Mouse (Mus musculus) midbrain, embryonic 16.5 days (tissue): ENCODE measurements around the gene Prrt1. TPM values are rescaled to one million over a fixed set of nuclear protein-coding genes. Genes with fewer than 3 reads are reported as not detected.
A peak's percentile ranks its signal among the peaks of the same experiment; 100 is the strongest.

Experiments used
- ATAC-seq: fragments of 200-750 bp; cut with Nextera tagmentation; 2 replicates; pipeline ENCODE4 v1.8.0; 2017; ENCODE audit warnings: moderate TSS enrichment
- H3K27ac ChIP-seq: fragments of 300-500 bp; sonication (generic); 2 replicates; pipeline ENCODE4 v1.5.1; 2014; ENCODE audit warnings: mild to moderate bottlenecking, low read length, mixed read lengths
- H3K27me3 ChIP-seq: fragments of 300-500 bp; sonication (generic); 2 replicates; pipeline ENCODE4 v1.6.1; 2014; ENCODE audit warnings: low read depth, low read length, mixed read lengths; ENCODE audit not compliant: control insufficient read depth, insufficient read depth
- H3K36me3 ChIP-seq: fragments of 300-500 bp; sonication (generic); 2 replicates; pipeline ENCODE4 v1.6.1; 2014; ENCODE audit warnings: mild to moderate bottlenecking, low read length, moderate library complexity, mixed read lengths; ENCODE audit not compliant: control insufficient read depth, insufficient read depth
- H3K4me1 ChIP-seq: fragments of 300-500 bp; sonication (generic); 2 replicates; pipeline ENCODE4 v1.6.1; 2014; ENCODE audit warnings: mild to moderate bottlenecking, low read length, mixed read lengths; ENCODE audit not compliant: control insufficient read depth, insufficient read depth
- H3K4me2 ChIP-seq: fragments of 300-500 bp; sonication (generic); 2 replicates; pipeline ENCODE4 v1.6.1; 2014; ENCODE audit warnings: mild to moderate bottlenecking, low read length, mixed read lengths
- H3K4me3 ChIP-seq: fragments of 300-500 bp; sonication (generic); 2 replicates; pipeline ENCODE4 v1.5.1; 2014; ENCODE audit warnings: low read depth, mild to moderate bottlenecking, low read length, moderate library complexity, mixed read lengths
- H3K9ac ChIP-seq: fragments of 300-500 bp; sonication (generic); 2 replicates; pipeline ENCODE4 v1.6.1; 2014; ENCODE audit warnings: low read depth, low read length, mixed read lengths
- H3K9me3 ChIP-seq: fragments of 300-500 bp; sonication (generic); replicated peaks from 2 replicates; pipeline ENCODE4 v1.6.1; 2014; ENCODE audit warnings: mild to moderate bottlenecking, low read length, mixed read lengths; ENCODE audit not compliant: control insufficient read depth, poor library complexity, severe bottlenecking
- WGBS: fragments of 180-500 bp; shearing (Covaris S2); extraction: QIAGEN DNeasy Blood & Tissue Kit; methylation state at CpG from one replicate; pipeline ENCODE4 v1.1.7; 2014; 5-methylcytosine and 5-hydroxymethylcytosine counted together
- polyA plus RNA-seq: library from polyadenylated mRNA; unstranded; fragments of >200 nt; fragmentation: Nextera tagmentation; extraction: Ambion mirVana; gene quantifications from 2 replicates; pipeline ENCODE4 v1.2.1, GENCODE M21; 2015

The Prrt1 gene
- polyA plus RNA-seq, 1 experiment from 2014 or later, result 11.5 TPM

DNA sequence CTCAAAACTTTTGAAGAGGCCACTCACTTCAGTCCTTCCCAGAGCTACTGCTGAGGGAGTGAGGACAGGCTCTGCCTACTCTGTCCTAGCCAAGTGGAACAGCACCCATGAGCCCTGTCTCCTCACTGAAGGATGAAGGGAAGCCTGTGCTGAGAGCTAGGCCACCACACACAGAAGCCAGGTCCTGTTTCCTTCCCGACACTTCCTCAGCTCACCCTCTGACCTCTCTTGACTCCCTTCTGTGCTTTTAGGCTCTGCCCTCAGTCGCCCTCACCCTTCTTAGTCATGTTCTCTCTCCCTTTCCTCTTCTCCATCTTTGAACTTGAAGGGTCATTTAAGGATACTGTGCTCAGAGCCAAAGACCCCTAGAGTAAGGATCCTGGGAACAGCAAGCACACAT lies 27.9 kb downstream of the Prrt1 start:
- no peak overlapping the region for H3K9ac ChIP-seq
- no peak overlapping the region for H3K27ac ChIP-seq
- 46% methylated on average over 2 of the region's 2 CpGs for WGBS
- H3K27me3 ChIP-seq, result peaks cover 14% of the 10 kb centered on the region
- H3K4me1 ChIP-seq, result no peaks in the 10 kb centered on the region
- peaks cover 13% of the 10 kb centered on the region for H3K36me3 ChIP-seq
- H3K9me3 ChIP-seq, result no peaks in the 10 kb centered on the region
- ATAC-seq, result no peak
- H3K4me2 ChIP-seq, result no peak overlapping the region
- H3K4me3 ChIP-seq, result no peak overlapping the region

DNA sequence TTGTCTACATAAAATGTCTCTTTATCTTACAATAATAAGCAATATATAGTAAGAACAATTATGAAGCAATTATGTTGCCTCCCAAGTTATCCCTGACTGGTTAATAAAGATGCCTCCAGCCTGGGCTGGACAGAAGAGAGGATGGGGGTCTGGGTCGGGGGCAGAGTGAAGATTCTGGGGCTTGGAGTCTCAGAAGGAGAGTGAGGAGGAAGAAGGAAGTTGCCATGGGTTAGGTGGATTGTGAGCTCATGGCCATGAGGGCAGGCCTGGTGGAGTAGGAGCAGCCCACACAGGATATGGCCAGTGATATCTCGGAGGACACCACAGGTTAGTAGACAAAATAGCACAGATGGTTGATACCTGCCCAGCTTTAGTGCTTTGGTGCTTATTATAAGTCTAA lies 28.8 kb downstream of the Prrt1 start:
- H3K9ac ChIP-seq, result no peak overlapping the region
- no peaks in the 10 kb centered on the region for H3K4me1 ChIP-seq
- H3K9me3 ChIP-seq, result no peaks in the 10 kb centered on the region
- H3K4me3 ChIP-seq, result no peak overlapping the region
- WGBS, result 84% methylated on average over 2 of the region's 2 CpGs
- no peak overlapping the region for H3K27ac ChIP-seq
- H3K4me2 ChIP-seq, result no peak overlapping the region
- no peak for ATAC-seq
- peaks cover 7% of the 10 kb centered on the region for H3K36me3 ChIP-seq
- H3K27me3 ChIP-seq, result peaks cover 14% of the 10 kb centered on the region

DNA sequence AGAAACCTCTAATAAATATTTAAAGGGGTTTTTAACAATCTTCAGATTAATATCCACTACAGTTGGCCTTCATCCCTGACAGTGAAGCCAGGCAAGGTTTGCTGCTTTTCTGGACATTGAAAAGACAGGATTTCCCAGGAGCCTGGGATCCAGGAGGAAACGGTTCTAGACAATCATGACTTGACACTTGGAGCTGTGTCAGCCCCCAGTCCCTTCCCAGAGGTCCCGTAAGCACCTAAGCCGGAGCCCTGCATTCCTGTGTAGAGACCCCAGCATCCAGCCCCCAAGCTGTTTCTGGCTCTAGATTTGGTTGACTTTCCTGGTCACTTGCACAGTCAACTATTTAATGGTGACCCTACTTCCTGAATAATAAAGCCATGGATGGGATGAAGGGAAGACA lies 29.3 kb downstream of the Prrt1 start:
- Histone ChIP-seq H3K9me3 (no peaks in the 10 kb centered on the region), H3K27ac (no peak overlapping the region), H3K4me1 (no peaks in the 10 kb centered on the region), H3K9ac (no peak overlapping the region), H3K4me3 (no peak overlapping the region), H3K36me3 (peaks cover 4% of the 10 kb centered on the region), H3K4me2 (no peak overlapping the region), H3K27me3 (peaks cover 14% of the 10 kb centered on the region)
- 84% methylated on average over 3 of the region's 3 CpGs for WGBS
- ATAC-seq, result no peak

DNA sequence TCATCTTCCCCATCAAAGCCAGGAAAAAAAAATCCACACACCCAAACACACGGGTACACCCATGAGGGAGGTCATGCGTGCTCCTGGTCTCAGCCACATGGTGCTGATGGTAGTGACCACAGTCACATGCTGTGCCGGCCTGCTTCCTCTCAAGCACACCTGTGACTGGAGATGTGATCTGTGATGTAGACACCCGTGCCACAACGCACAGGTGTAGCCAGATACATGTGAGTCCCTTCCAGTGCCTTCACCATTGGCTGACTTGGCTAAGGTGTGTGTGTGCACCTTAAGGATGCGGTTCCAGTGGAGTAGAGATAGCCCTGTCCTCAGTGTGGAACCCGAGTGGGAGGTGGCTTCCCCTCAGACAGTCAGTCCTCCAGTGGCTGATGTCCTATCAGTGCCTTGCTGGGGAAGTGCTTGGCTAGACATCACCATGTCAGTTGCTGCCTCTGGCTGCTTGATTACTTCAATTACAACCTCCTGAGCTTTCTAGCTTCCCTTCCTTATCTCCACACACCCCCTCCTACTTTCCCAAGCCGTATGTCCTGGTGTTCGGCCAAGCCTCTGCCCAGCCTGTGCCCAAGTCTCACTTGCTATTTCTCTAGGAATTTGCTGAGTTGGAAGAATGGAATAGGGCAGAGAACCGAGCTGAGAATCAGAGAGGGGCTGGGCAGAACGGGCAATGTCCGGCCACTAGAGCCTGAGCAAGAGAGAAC lies 30.0 kb downstream of the Prrt1 start:
- WGBS, result 69% methylated on average over 12 of the region's 12 CpGs
- no peak overlapping the region for H3K27ac ChIP-seq
- ATAC-seq, result no peak
- no peak overlapping the region for H3K4me2 ChIP-seq
- peaks cover 14% of the 10 kb centered on the region for H3K27me3 ChIP-seq
- no peaks in the 10 kb centered on the region for H3K9me3 ChIP-seq
- H3K9ac ChIP-seq, result no peak overlapping the region
- H3K4me3 ChIP-seq, result no peak overlapping the region
- no peaks in the 10 kb centered on the region for H3K4me1 ChIP-seq
- H3K36me3 ChIP-seq, result no peaks in the 10 kb centered on the region

DNA sequence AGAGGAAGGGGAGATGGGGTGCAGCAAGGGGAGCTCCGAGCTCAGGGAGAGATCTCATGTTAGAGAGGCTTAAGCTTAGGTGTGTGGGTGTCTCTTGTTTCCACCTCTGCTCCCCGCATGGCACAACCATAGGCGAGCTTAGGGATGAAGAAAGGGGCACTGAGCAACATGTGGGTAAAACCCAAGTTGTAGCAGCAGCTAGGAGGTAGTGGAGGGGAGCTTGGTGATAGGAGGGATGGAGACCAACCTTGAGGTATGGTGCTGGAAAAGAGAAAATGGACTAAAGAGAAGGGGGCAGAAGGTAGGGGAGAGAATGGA lies 30.5 kb downstream of the Prrt1 start:
- 68% methylated on average over 3 of the region's 3 CpGs for WGBS
- no peak overlapping the region for H3K4me3 ChIP-seq
- H3K9me3 ChIP-seq, result no peaks in the 10 kb centered on the region
- no peak overlapping the region for H3K4me2 ChIP-seq
- ATAC-seq, result no peak
- H3K27ac ChIP-seq, result no peak overlapping the region
- no peaks in the 10 kb centered on the region for H3K36me3 ChIP-seq
- peaks cover 14% of the 10 kb centered on the region for H3K27me3 ChIP-seq
- no peaks in the 10 kb centered on the region for H3K4me1 ChIP-seq
- H3K9ac ChIP-seq, result no peak overlapping the region

DNA sequence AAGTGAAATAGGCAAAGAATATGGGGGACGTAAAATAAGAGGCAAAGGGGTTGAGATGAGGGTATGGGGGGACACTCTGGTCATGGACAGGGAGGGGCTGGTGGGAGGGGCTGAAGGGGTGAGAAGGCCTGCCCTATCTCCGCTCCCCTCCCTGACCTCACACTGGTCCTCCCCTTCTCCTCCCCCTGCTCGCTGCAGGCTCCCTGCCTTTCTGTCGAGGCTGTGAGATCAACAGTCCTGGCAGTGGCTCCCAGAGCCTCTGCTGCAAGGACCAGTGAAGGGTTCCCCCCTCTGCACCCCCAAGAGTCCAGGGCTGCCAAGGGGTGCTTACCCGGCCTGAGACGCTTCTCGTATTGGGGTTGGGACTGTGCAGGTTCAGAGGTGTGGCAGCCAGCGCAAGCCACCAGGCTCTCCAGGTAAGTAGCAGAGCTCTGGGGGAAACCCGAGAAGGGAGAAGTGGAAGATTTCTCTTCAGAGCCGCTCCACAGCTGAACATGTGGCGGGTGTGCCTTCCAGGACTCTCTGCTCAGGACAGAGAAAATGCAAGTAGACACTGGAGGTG lies 31.0 kb downstream of the Prrt1 start:
- Histone ChIP-seq H3K9me3 (no peaks in the 10 kb centered on the region), H3K36me3 (no peaks in the 10 kb centered on the region), H3K4me1 (no peaks in the 10 kb centered on the region), H3K27me3 (peaks cover 14% of the 10 kb centered on the region), H3K4me2 (no peak overlapping the region), H3K4me3 (no peak overlapping the region), H3K9ac (no peak overlapping the region), H3K27ac (no peak overlapping the region)
- WGBS, result 38% methylated on average over 10 of the region's 11 CpGs
- no peak for ATAC-seq

DNA sequence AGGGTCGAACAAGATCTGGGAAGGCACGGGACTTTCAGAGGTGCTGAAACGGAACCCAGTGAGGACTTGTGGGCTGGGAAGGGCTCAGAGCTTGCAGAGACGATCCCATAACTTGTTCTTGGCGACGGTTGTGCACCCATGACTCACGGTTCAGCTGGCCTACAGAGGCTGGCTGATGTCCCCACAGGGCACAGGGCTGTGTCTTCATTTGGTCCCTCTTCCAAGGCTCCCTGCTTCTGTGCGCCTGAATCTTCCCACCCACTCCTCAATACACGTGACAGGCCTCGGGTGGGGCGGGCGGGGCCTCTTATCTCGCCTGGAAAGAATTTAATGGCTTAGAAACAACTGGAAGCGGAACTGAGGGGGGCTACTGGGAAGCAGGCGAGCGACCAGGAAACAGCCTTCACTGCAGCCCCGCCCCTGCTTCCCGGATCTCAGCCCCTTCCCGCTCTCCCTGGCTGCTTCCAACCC lies 31.8 kb downstream of the Prrt1 start:
- no peaks in the 10 kb centered on the region for H3K9me3 ChIP-seq
- H3K4me3 ChIP-seq, result no peak overlapping the region
- peak overlapping the region; percentile 37 for H3K4me2 ChIP-seq
- no peaks in the 10 kb centered on the region for H3K4me1 ChIP-seq
- no peak overlapping the region for H3K9ac ChIP-seq
- no peaks in the 10 kb centered on the region for H3K36me3 ChIP-seq
- WGBS, result 9% methylated on average over 19 of the region's 19 CpGs
- H3K27me3 ChIP-seq, result peaks cover 14% of the 10 kb centered on the region
- no peak overlapping the region for H3K27ac ChIP-seq
- no peak for ATAC-seq

DNA sequence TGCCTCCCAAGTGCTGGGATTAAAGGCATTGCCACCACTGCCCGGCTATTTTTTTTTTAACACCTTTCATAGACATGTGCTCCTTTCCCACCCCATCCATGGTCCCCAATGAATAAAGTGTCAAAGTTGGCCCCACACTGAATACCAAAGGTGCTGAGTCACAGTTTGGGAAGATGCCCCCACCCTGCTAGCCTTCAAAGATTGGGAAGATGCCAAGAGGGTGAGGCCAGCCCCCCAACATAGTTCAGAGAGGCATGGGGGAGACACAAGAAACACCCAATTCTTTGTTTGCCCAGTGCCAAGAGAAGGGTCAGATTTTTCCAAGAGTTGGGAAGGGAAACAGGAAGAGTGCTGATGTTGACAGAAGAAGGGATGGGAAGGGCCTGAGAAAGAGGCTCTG lies 33.1 kb downstream of the Prrt1 start:
- Histone ChIP-seq H3K9me3 (no peaks in the 10 kb centered on the region), H3K27ac (no peak overlapping the region), H3K27me3 (peaks cover 14% of the 10 kb centered on the region), H3K9ac (no peak overlapping the region), H3K4me1 (no peaks in the 10 kb centered on the region), H3K4me2 (no peak overlapping the region), H3K4me3 (no peak overlapping the region), H3K36me3 (no peaks in the 10 kb centered on the region)
- no peak for ATAC-seq
- 88% methylated on average over 1 of the region's 1 CpGs for WGBS

DNA sequence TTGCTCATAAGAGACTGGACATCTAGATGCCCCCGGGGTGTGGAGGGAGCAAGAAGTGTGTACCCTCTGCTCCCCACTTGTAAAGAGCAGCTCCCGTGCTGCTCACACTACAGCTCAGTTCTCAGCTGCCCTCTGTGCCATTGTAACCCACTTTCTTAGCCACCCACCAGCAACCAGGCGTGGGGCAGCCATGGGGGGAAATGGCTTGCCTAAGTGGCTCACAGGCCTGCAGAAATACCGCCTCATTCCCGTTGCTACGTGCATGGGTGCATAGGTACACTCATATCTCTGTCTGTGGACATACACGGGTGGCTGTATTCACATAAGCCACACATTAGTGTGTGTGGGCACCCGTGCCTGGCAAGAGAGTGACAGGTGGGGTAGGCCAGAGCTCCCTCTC lies 33.6 kb downstream of the Prrt1 start:
- Histone ChIP-seq H3K36me3 (no peaks in the 10 kb centered on the region), H3K27ac (no peak overlapping the region), H3K9ac (no peak overlapping the region), H3K27me3 (peaks cover 14% of the 10 kb centered on the region), H3K4me2 (no peak overlapping the region), H3K4me3 (no peak overlapping the region), H3K9me3 (no peaks in the 10 kb centered on the region), H3K4me1 (no peaks in the 10 kb centered on the region)
- ATAC-seq, result no peak
- WGBS, result 88% methylated on average over 8 of the region's 8 CpGs
